Mouse (Mus musculus) kidney, embryonic 14.5 days (tissue): ENCODE data around the gene Fbxw7. TPM values are rescaled to one million over a fixed set of nuclear protein-coding genes. Genes with fewer than 3 reads are reported as not detected.

ENCODE experiments used
- ATAC-seq: fragments of 200-750 bp; cut with Nextera tagmentation; 2 replicates; pipeline ENCODE4 v1.8.0; 2017; ENCODE audit warnings: moderate number of reproducible peaks, mild to moderate bottlenecking, moderate TSS enrichment, moderate library complexity; ENCODE audit not compliant: low FRiP score, low TSS enrichment
- H3K27ac ChIP-seq: fragments of 300-500 bp; sonication (generic); 2 replicates; pipeline ENCODE4 v1.5.1; 2014; ENCODE audit warnings: low read depth, mild to moderate bottlenecking, low read length, moderate library complexity, mixed read lengths
- H3K27me3 ChIP-seq: fragments of 300-500 bp; sonication (generic); 2 replicates; pipeline ENCODE4 v1.6.1; 2014; ENCODE audit warnings: mild to moderate bottlenecking, low read length; ENCODE audit not compliant: control insufficient read depth, insufficient read depth
- H3K36me3 ChIP-seq: fragments of 300-500 bp; sonication (generic); 2 replicates; pipeline ENCODE4 v1.6.1; 2014; ENCODE audit warnings: low read length, mixed read lengths; ENCODE audit not compliant: control insufficient read depth, insufficient read depth
- H3K4me1 ChIP-seq: fragments of 300-500 bp; sonication (generic); 2 replicates; pipeline ENCODE4 v1.6.1; 2014; ENCODE audit warnings: low read length, mixed read lengths; ENCODE audit not compliant: control insufficient read depth, insufficient read depth
- H3K4me2 ChIP-seq: fragments of 300-500 bp; sonication (generic); replicated peaks from 2 replicates; pipeline ENCODE4 v1.6.1; 2014; ENCODE audit warnings: low read depth, mild to moderate bottlenecking, low read length
- H3K4me3 ChIP-seq: fragments of 300-500 bp; sonication (generic); 2 replicates; pipeline ENCODE4 v1.5.1; 2014; ENCODE audit warnings: mild to moderate bottlenecking, low read length
- H3K9ac ChIP-seq: fragments of 300-500 bp; sonication (generic); 2 replicates; pipeline ENCODE4 v1.6.1; 2014; ENCODE audit warnings: low read depth, mild to moderate bottlenecking, low read length, moderate library complexity
- H3K9me3 ChIP-seq: fragments of 300-500 bp; sonication (generic); 2 replicates; pipeline ENCODE4 v1.6.1; 2016; ENCODE audit warnings: low read length; ENCODE audit not compliant: control insufficient read depth
- WGBS: fragments of 180-500 bp; shearing (Covaris S2); extraction: QIAGEN DNeasy Blood & Tissue Kit; methylation state at CpG from one replicate; pipeline ENCODE4 v1.1.7; 2014; 5-methylcytosine and 5-hydroxymethylcytosine counted together
- polyA plus RNA-seq: library from polyadenylated mRNA; unstranded; fragments of >200 nt; fragmentation: Nextera tagmentation; extraction: Ambion mirVana; gene quantifications from 2 replicates; pipeline ENCODE4 v1.2.1, GENCODE M21; 2014

Fbxw7 gene
- polyA plus RNA-seq, 1 experiment from 2014 or later, result 10.1 TPM

- no peak for ATAC-seq
- Histone ChIP-seq H3K4me3 (no peak overlapping the region), H3K4me2 (no peak overlapping the region), H3K27ac (no peak overlapping the region), H3K9ac (no peak overlapping the region), H3K27me3 (no peaks in the 10 kb centered on the region), H3K36me3 (no peaks in the 10 kb centered on the region; the same call in 1 of the 2 replicates), H3K9me3 (no peaks in the 10 kb centered on the region), H3K4me1 (peaks cover 5% of the 10 kb centered on the region; the same call in 1 of the 2 replicates)
- WGBS, result 78% methylated on average over 4 of the region's 4 CpGs
Observed at GRCm38 (mm10) chr3:84955857-84956256, 140.8 kb downstream of the Fbxw7 start.

GRCm38 (mm10) chr3:84965156-84965555 is 150.1 kb downstream of the Fbxw7 start:
- Histone ChIP-seq H3K4me3 (no peak overlapping the region), H3K36me3 (peaks cover 5% of the 10 kb centered on the region; the same call in 1 of the 2 replicates), H3K9me3 (no peaks in the 10 kb centered on the region), H3K27ac (no peak overlapping the region), H3K4me2 (no peak overlapping the region), H3K4me1 (no peaks in the 10 kb centered on the region), H3K9ac (no peak overlapping the region), H3K27me3 (no peaks in the 10 kb centered on the region)
- ATAC-seq, result no peak
- 95% methylated on average over 5 of the region's 5 CpGs for WGBS

- no peak overlapping the region for H3K4me3 ChIP-seq
- no peak for ATAC-seq
- H3K4me1 ChIP-seq, result no peaks in the 10 kb centered on the region
- H3K27ac ChIP-seq, result no peak overlapping the region
- WGBS, result 99% methylated on average over 4 of the region's 4 CpGs
- no peaks in the 10 kb centered on the region for H3K9me3 ChIP-seq
- no peaks in the 10 kb centered on the region for H3K27me3 ChIP-seq
- peaks cover 11% of the 10 kb centered on the region; the same call in 1 of the 2 replicates for H3K36me3 ChIP-seq
- H3K4me2 ChIP-seq, result no peak overlapping the region
- H3K9ac ChIP-seq, result no peak overlapping the region
Observed at GRCm38 (mm10) chr3:84967364-84967763, 152.3 kb downstream of the Fbxw7 start.

GRCm38 (mm10) chr3:84971561-84971960 is 156.5 kb downstream of the Fbxw7 start:
- H3K27ac ChIP-seq, result no peak overlapping the region
- H3K9ac ChIP-seq, result no peak overlapping the region
- peaks cover 9% of the 10 kb centered on the region; the same call in 1 of the 2 replicates for H3K36me3 ChIP-seq
- no peaks in the 10 kb centered on the region for H3K4me1 ChIP-seq
- no peak overlapping the region for H3K4me3 ChIP-seq
- WGBS, result 89% methylated on average over 5 of the region's 5 CpGs
- H3K4me2 ChIP-seq, result no peak overlapping the region
- H3K27me3 ChIP-seq, result no peaks in the 10 kb centered on the region
- ATAC-seq, result no peak
- no peaks in the 10 kb centered on the region for H3K9me3 ChIP-seq

- WGBS, result 87% methylated on average over 2 of the region's 2 CpGs
- Histone ChIP-seq H3K27me3 (no peaks in the 10 kb centered on the region), H3K36me3 (peaks cover 13% of the 10 kb centered on the region; the same call in 1 of the 2 replicates), H3K4me3 (no peak overlapping the region), H3K9ac (no peak overlapping the region), H3K27ac (no peak overlapping the region), H3K4me1 (no peaks in the 10 kb centered on the region), H3K9me3 (no peaks in the 10 kb centered on the region), H3K4me2 (no peak overlapping the region)
- no peak for ATAC-seq
Observed at GRCm38 (mm10) chr3:84972881-84973280, 157.8 kb downstream of the Fbxw7 start.

- 89% methylated on average over 9 of the region's 9 CpGs for WGBS
- ATAC-seq, result no peak
- Histone ChIP-seq H3K27me3 (no peaks in the 10 kb centered on the region), H3K9me3 (no peaks in the 10 kb centered on the region), H3K9ac (no peak overlapping the region), H3K36me3 (peaks cover 13% of the 10 kb centered on the region; the same call in 1 of the 2 replicates), H3K4me1 (no peaks in the 10 kb centered on the region), H3K27ac (no peak overlapping the region), H3K4me3 (no peak overlapping the region), H3K4me2 (no peak overlapping the region)
Observed at GRCm38 (mm10) chr3:84974193-84974592, 159.1 kb downstream of the Fbxw7 start.

- no peaks in the 10 kb centered on the region for H3K27me3 ChIP-seq
- H3K36me3 ChIP-seq, result peaks cover 7% of the 10 kb centered on the region; the same call in 1 of the 2 replicates
- H3K4me3 ChIP-seq, result no peak overlapping the region
- no peak overlapping the region for H3K9ac ChIP-seq
- WGBS, result 66% methylated on average over 11 of the region's 11 CpGs
- H3K9me3 ChIP-seq, result no peaks in the 10 kb centered on the region
- H3K4me1 ChIP-seq, result no peaks in the 10 kb centered on the region
- no peak for ATAC-seq
- H3K27ac ChIP-seq, result no peak overlapping the region
- no peak overlapping the region for H3K4me2 ChIP-seq
Observed at GRCm38 (mm10) chr3:84978676-84979075, 163.6 kb downstream of the Fbxw7 start.

GRCm38 (mm10) chr3:84980158-84980557 is 165.1 kb downstream of the Fbxw7 start:
- H3K27me3 ChIP-seq, result no peaks in the 10 kb centered on the region
- no peaks in the 10 kb centered on the region for H3K4me1 ChIP-seq
- H3K4me3 ChIP-seq, result no peak overlapping the region
- no peak overlapping the region for H3K27ac ChIP-seq
- no peak overlapping the region for H3K4me2 ChIP-seq
- H3K9ac ChIP-seq, result no peak overlapping the region
- ATAC-seq, result no peak
- WGBS, result 98% methylated on average over 2 of the region's 2 CpGs
- H3K36me3 ChIP-seq, result peaks cover 7% of the 10 kb centered on the region; the same call in 1 of the 2 replicates
- H3K9me3 ChIP-seq, result no peaks in the 10 kb centered on the region

- Histone ChIP-seq H3K9ac (no peak overlapping the region), H3K4me1 (no peaks in the 10 kb centered on the region), H3K36me3 (no peaks in the 10 kb centered on the region; the same call in 1 of the 2 replicates), H3K4me2 (no peak overlapping the region), H3K9me3 (no peaks in the 10 kb centered on the region), H3K27ac (no peak overlapping the region), H3K4me3 (no peak overlapping the region), H3K27me3 (no peaks in the 10 kb centered on the region)
- no peak for ATAC-seq
- WGBS, result 57% methylated on average over 4 of the region's 4 CpGs
Observed at GRCm38 (mm10) chr3:84982688-84983087, 167.6 kb downstream of the Fbxw7 start.
